Mouse (Mus musculus) gastrocnemius, postnatal 14 days (tissue): ENCODE measurements around the gene BC005561. TPM values are rescaled to one million over a fixed set of nuclear protein-coding genes. Genes with fewer than 3 reads are reported as not detected.
"Not testable (repeated sequence)": the region's sequence is repeated elsewhere in the genome, so short reads cannot be mapped to it uniquely, and the experiment has no call there.

ENCODE experiments used
- DNase-seq: peaks from one replicate; pipeline ENCODE4 v3.0.0; 2021; ENCODE audit warnings: mixed read lengths
- intact Hi-C: fragments of 180-260 bp; cut with DNase I; formaldehyde crosslinking; loops from one replicate; pipeline ENCODE4 v1.15.1; 2025; ENCODE audit warnings: low total_unique reads
- long read RNA-seq, 2 experiments: library from polyadenylated mRNA; stranded (forward); transcript quantifications; one replicate each; pipeline ENCODE4 v2.0.0; 2021
- total RNA-seq, 2 experiments: library from RNA; stranded (reverse); gene quantifications; 2 replicates each; pipeline ENCODE4 v1.2.3; 2021

The BC005561 gene
- total RNA-seq = 1 to 10 TPM; 3.5 to 4.2 TPM
- long read RNA-seq, experiment 1, full-length matches to known transcripts = 1 of 3 reads
- long read RNA-seq, experiment 1, partial matches to known transcripts = 0 of 3 reads
- long read RNA-seq, experiment 1, other reads (novel, unspliced or antisense) = 2 of 3 reads
- long read RNA-seq, experiment 2, full-length matches to known transcripts = 3 of 3 reads
- long read RNA-seq, experiment 2, partial matches to known transcripts = 0 of 3 reads
- long read RNA-seq, experiment 2, other reads (novel, unspliced or antisense) = 0 of 3 reads

DNA sequence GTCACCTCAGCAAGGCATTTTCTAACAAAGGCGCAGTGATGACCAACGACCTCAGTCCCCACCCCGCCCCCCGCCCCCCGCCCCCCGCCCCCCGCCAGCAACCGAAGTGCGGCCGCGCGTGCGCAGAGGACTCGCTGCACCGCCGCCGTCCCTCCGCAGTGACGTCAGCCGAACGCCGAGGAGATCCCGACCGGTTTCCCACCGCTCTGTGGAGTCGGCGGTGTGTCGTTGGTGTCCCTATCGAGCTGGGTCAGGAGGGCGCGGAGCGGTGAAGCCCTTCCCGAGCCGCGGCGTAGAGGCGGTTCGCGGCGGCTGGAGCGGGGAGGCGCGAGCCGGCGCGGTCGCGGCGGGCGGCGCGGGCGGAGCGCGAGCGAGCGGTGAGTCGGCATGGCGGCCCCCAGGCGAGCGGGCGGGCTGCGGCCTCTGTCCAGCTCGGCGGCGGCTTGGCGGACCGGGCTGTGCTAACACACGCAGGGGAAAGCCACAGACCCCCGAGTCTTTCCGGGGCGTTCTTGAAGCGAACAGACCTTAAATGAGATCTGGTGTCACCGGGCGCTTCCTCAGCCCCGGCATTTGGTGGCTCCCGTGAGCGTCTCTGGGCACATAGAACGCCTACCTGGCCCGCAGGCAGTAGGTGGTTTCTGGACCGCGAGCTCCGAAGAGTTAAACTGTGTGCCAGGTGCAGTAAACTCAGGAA lies at the start of gene BC005561:
Gene BC005561, plus strand, starts transcription at position 158 of the 697 bp plus-strand sequence.
- intact Hi-C loops = no loop called here
- peak; percentile 87 for DNase-seq

DNA sequence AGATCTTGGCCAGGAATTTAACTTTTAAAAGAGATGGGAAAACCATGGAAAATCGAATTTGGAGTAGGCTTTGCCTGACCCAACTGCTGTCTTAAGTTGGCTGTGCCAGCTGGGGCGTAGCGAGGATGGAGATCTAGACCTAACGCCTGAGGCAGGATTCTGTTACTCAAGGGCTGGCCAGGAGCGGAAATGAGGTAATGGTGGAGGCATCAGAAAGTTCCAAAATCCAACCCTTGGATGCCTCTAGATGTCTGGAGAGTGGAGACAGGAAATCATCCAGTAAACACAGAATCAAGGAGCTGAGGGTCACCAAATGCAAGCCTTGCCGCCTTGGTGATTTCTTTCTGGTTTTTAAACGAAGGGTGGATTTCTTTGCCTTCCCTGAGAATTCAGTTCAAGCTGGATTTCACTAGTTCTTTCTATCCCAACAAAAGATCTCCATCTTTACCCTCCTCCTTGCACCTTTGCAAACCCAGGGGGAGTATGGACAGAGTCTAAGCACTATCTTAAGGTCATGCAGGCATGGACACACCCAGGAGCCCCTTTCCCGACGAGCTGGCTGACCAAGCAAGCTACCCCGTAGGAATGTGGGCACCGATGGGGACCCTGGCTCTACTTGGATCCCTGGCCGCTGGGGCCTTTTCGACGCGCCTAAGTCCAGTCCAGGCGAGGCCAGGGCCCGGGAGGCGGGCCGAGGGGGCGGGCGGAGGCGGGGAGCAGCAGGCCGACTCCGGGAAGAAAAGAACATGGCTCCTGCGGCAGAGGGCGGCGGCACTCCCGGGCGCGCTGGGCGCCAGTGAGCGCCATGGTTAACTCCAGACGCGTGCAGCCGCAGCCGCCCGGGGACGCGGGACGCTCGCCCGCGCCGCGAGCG lies 49.1 kb upstream of the BC005561 start, which contains the start of gene Pkd2:
Gene Pkd2, plus strand, starts transcription at position 619 of the 874 bp plus-strand sequence.
- intact Hi-C loops = loop anchor here (10.0 kb wide), 1 partner anchor 244 kb away; no protein-coding TSS in a partner anchor
- DNase-seq = peak; percentile 84

DNA sequence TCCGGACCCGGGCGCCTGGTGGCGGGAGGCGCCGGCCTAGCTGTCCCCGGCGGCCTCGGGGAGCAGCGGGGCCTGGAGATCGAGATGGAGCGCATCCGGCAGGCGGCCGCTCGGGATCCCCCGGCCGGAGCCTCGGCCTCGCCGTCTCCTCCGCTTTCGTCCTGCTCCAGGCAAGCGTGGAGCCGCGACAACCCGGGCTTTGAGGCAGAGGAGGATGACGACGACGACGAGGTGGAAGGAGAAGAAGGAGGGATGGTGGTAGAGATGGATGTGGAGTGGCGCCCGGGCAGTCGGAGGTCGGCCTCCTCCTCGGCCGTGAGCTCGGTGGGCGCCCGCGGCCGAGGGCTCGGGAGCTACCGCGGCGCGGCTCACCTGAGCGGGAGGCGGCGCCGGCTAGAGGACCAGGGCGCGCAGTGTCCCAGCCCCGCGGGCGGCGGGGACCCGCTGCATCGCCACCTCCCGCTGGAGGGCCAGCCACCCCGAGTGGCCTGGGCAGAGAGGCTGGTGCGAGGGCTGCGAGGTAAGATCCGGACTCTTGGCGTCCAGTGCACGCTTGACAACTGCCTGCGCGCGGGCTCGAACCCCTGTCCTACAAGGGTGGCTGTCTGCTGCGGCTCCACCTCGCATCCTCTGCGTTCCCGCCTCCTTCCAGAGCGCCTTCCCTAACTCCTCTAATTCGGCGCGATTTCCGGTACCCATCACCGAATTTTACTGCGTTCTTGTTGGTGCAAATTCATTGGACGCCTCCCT lies 48.3 kb upstream of the BC005561 start:
- peak; percentile 52 for DNase-seq
- intact Hi-C loops = loop anchor here (10.0 kb wide), 1 partner anchor 245 kb away; no protein-coding TSS in a partner anchor

DNA sequence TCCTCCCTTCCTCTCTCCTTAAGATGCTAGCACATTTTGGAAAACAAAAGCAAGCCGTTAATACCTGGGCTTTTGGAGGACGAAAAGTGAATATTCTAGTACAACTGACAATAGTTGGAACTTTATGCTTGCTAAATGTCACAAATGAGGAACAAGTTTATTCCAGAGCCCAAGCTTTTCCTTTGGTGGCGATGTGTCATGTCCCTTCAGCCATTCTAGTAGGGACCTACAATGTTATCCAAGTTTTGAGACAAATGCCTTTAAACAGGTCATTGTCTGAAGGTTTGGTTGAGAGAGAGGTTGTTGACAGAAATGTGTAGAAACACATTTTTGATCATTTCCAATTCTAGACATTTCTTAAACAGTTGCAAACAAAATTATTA lies 47.7 kb upstream of the BC005561 start:
- DNase-seq = peak; percentile 17
- intact Hi-C loops = no loop called here

DNA sequence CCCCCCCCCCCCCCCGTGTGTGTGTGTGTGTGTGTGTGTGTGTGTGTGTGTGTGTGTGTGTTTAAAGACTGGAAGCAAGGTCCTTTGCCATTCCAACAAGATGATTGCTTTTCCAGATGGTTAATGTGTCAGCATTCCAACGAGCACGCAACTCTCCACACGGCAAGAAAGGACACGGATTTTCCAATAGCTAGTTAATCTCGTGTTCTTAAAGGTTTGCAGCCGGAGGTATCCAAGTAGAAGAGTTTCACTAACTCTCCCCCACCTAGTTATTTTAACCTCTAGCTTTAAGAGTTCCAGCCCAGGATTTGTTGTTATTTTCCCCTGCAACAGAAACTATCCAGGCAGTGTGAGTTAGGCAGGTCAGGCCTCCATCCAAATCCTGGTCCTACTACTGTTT lies 47.3 kb upstream of the BC005561 start:
- intact Hi-C loops = no loop called here
- no peak for DNase-seq

DNA sequence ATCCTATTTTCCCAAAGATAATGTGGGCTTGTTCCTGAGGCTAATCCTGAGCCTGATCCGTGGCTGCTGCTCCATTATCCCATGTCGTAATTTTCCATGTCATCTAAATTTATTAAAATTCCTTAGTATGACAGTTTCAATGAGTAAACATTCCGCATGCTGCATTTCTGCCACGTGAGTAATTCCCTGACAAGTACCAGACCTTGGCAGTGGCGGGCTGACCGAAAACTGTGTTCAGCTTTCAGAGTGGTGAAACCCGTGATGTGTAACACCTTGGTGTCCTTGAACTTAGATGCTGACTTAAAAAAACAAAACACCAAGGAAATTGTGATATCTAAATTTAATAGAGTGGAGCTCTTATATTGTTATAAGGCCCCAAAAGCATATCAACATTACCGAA lies 42.9 kb upstream of the BC005561 start:
- DNase-seq = no peak
- intact Hi-C loops = no loop called here

DNA sequence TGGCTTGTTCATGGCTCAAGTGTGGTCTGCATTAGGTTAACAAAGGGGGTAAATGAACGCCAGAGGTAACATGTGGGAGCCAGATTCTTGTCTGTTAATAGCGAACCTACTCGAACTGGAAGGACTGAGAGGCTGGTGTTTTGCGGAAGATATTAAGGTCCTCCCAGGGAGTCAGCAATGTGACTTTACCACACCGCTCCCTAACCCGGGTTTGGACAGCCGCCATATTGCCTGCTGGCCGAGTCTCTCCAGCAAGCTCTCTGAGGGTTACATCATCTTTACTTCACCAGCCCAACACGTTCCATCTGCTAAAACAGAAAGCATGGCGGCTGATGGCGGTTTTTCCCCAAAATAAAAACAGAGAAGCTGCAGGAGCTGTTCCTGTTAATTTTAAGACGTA lies 42.4 kb upstream of the BC005561 start:
- DNase-seq = peak; percentile 80
- intact Hi-C loops = no loop called here

DNA sequence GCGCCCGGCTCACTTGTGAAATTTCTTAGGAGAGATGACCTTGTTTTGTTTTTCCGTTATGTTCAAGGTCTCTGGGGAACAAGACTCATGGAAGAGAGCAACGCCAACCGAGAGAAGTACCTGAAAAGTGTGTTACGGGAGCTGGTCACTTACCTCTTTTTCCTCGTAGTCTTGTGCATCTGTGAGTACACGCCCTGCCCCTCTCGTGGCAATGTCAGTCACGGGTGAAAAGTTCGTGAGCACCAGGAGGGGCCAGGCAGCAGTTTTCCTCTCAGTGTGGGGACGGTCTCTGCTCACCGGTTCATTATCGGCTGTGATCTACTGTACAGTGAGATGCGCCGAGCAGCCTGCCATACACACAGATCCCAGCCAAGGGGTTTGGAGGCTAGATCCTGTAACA lies 41.3 kb upstream of the BC005561 start:
- intact Hi-C loops = no loop called here
- no peak for DNase-seq

DNA sequence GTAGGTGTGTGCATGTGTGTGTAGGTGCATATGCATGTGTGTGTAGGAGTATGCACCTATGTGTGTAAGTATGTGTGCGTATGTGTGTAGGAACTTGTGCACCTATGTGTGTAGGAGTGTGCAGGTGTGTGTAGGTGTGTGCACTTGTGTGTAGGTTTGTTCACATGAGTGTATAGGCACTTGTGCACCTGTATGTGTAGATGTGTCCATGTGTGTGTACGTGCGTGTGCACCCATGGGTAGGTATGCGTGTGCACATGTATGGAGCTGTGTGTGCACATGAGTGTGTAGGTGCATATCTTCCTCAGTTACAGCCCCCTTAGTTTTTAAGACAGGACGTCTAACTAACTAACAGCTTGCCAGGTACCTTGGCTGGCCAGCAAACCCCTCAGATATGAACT lies 39.6 kb upstream of the BC005561 start:
- intact Hi-C loops = no loop called here
- DNase-seq = no peak

DNA sequence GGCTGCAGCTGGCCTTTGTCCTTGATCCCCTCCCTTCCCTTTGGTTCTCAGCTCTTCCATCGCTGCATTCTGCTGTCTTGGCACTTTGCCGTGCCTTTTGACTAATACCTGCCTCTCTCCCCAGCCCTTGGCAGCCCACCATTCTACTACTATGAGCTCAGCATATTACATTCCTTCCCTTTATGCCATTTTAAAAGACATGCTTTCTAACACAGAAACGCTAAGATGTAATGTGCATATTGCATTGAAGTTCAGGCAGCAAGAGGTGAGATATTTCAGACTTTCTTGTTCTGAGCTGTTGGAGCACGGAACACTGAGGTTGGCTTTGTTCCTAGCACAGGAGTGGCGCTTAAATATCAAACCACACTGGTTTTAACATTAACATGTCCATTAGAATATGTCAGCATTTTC lies 37.2 kb upstream of the BC005561 start:
- intact Hi-C loops = no loop called here
- DNase-seq = no peak

DNA sequence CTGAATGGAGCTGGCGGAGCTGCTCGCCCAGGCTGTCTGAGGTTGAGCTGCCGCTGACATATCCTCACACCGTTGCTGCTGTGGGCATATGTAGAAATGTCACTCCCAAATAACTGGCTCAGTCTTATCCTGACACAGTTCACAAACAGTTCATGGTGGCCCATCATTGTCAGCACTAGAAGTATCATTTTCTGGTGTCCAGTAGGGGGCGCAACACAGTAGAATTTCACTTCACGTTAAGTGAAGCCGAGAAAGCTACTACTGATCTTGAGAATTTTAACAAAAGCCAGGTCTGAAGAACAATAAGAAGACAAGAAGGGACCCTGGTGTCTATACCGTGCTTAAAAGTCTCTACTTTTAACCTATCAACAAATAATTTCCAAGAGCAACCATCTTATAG lies 35.8 kb upstream of the BC005561 start:
- DNase-seq = no peak
- intact Hi-C loops = no loop called here

DNA sequence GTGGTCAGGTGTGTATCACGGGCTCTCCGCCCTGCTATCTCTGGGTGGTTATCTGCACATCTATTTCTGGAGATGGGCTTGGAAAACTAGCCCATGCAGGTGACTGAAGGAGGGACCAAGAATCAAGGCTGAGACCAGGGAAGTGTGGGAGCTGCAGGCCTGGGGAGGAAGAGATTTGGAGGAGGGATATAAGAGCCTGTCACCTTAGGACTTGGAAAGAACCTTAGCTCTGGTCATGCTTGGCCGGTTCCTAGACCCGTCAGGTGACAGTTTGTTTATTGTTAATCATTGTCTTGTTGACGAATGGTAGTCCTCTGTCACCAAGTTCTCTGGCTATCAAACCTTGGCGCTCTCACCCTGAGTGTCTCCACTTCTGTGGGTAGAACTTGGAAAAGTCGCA lies 27.8 kb upstream of the BC005561 start:
- no peak for DNase-seq
- intact Hi-C loops = no loop called here

DNA sequence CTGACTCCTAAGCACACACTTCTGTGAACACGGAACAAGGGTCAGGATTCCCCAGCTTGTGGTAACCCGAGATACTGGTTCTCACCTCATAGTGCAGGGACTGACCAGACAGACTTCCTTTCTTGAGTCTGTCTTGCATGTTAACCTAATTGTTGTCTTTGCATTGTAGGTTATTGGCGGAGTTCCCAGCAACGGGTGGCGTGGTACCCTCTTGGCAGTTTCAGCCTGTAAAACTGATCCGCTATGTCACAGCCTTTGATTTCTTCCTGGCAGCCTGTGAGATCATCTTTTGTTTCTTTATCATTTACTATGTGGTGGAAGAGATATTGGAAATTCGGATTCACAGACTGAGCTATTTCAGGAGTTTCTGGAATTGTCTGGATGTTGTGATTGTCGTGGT lies 25.3 kb upstream of the BC005561 start:
- no peak for DNase-seq
- intact Hi-C loops = no loop called here

DNA sequence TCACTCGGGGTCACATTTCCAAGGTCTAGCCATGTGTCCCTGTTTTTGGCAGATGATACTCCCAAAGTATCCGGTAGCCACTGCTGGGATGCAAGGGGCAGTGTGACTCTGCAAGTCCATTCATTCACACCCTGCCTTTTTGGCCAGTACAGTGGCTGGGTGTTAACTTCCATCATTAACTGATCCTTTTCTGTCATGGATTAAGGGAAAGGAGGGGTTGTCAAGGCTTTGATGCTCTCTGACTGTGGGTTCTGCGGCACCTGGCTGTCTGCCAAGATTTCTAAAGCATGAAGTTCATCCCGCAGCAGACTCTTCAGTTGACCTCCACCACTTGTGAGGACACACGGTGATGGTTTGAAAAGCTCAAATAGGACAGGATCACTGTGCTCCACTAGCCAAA lies 16.6 kb upstream of the BC005561 start:
- DNase-seq = peak; percentile 23
- intact Hi-C loops = no loop called here

DNA sequence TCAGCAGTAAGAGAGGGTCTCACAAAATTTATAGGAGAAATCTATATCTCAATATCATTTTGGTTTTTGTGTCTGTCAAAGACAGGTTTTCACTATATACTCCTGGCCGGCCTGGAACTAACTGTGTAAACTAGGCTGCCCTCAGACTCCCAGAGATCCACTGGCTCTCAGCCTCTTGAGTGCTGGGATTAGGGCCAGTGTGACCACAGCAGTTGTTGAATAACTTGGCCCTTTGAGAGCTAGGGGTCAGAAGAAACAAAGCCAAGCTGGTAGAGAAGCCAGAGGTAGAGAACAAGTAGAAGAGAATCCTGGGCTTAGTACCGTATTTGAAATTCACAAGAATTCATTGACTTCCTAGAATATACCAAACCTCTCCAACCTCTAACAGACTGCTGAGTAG lies 3.3 kb upstream of the BC005561 start:
- DNase-seq = no peak
- intact Hi-C loops = no loop called here

DNA sequence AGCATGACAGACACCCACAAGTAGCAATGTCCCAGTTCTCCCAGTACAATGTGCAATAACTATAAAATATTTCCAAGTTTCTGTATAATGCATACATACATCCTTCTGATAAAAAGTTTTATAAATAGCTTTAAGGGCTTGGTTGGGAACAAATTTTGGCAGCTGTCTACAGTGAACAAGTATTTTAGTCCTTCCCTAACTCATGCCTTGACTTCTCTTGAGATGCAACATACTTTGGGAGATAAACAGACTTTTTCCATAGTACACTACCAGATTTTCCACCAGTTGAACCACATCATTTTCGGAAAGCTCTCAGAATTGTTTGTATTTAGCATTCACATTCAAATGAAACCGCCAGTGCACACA lies 340 bp upstream of the BC005561 start:
- no peak for DNase-seq
- intact Hi-C loops = no loop called here

DNA sequence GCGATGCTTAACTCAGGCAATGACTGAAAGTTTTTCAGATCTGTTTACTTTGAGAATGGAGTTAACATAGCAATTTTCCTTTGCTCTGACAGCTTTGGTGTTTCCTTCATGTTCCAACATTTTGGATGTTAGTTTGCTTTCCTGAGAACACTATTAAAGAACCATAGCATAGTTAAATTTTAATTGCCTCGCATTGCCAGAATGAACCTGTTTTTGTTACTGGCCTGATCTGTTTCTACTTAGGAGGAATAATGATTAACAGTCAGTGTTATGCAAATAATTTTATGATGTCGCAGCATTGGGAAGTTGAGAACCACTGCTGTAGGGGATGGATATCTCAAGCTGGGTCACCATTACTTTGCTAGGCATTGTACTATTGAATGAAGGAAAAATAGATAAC lies 3.1 kb downstream of the BC005561 start:
- no peak for DNase-seq
- intact Hi-C loops = no loop called here

DNA sequence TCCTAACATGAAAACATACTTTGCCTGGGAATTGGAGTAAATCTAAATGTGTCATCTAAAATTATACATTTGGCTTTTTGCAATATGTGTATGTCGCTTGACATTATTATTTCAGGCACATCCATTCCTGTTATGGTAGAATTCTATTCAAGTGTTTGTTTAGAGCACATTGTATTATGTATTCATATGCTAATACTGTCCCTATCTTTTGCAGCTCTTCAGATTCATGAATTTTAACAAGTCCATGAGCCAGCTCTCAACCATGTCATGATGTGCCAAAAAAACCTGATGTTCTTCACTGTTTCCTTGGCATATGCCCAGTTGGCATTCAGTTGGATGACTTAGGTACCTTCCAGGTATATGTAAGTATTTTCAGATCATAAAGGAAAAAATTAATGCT lies 30.5 kb downstream of the BC005561 start:
- intact Hi-C loops = no loop called here
- no peak for DNase-seq

DNA sequence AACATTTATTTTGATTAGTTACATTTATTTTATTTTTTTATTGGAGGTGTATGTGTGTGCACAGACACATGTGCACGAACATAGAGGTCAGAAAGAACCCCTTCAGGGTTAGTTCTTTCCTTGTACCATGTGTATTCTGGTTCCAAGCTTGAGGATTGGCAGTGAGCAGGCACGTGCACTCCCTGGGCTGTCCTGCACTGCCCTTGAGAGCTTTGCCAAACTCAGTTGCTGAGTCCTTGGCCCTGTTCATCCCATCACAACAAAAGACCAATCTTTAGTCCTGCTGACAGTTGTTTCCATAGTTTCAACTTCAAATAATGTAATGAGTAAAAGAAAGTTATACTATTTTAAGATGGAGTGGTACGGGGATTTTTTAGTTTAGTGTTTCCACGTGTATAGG lies 31.2 kb downstream of the BC005561 start:
- DNase-seq = no peak
- intact Hi-C loops = no loop called here

DNA sequence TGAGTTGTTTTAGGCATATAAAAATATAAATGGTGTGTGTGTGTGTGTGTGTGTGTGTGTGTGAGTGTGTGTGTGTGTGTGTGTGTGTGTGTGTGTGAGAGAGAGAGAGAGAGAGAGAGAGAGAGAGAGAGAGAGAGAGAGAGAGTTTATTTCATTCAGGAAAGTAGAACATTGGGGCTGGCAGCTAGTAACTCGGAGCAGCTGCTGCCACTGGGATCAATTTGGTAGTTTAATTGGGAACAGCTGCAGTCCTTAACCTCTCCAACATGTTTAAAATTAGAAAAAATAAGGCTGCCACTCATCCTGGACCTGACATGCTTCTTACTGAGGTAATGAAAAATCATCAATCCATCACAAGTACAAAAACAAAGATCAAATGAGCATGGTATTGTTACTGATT lies 59.9 kb downstream of the BC005561 start:
- intact Hi-C loops = not testable (repeated sequence)

More for the DNA sequence above, 59.9 kb downstream of the BC005561 start:
- not testable (repeated sequence) for DNase-seq
